Mouse (Mus musculus) midbrain, embryonic 12.5 days (tissue): ENCODE measurements at regions not wholly inside any gene's neighbourhood (a gene's known extent, or its start where the extent isn't known, plus 50 kb on each side); places are given as distances from the start of the nearest gene placed in this dataset.

Source experiments
- ATAC-seq: fragments of 200-750 bp; cut with Nextera tagmentation; 2 replicates; pipeline ENCODE4 v1.8.0; 2017; ENCODE audit warnings: low read depth, moderate TSS enrichment, moderate library complexity; ENCODE audit not compliant: low FRiP score
- H3K27ac ChIP-seq: fragments of 300-500 bp; sonication (generic); replicated peaks from 2 replicates; pipeline ENCODE4 v1.5.1; 2016; ENCODE audit warnings: mild to moderate bottlenecking
- H3K27me3 ChIP-seq: fragments of 300-500 bp; sonication (generic); 2 replicates; pipeline ENCODE4 v1.6.1; 2016; ENCODE audit warnings: mild to moderate bottlenecking
- H3K36me3 ChIP-seq: fragments of 300-500 bp; sonication (generic); 2 replicates; pipeline ENCODE4 v1.6.1; 2016
- H3K4me1 ChIP-seq: fragments of 300-500 bp; sonication (generic); 2 replicates; pipeline ENCODE4 v1.6.1; 2016
- H3K4me2 ChIP-seq: fragments of 300-500 bp; sonication (generic); replicated peaks from 2 replicates; pipeline ENCODE4 v1.6.1; 2016; ENCODE audit warnings: mild to moderate bottlenecking, moderate library complexity
- H3K4me3 ChIP-seq: fragments of 300-500 bp; sonication (generic); 2 replicates; pipeline ENCODE4 v1.5.1; 2016; ENCODE audit warnings: mild to moderate bottlenecking
- H3K9ac ChIP-seq: fragments of 300-500 bp; sonication (generic); replicated peaks from 2 replicates; pipeline ENCODE4 v1.6.1; 2016; ENCODE audit warnings: mild to moderate bottlenecking, moderate library complexity
- H3K9me3 ChIP-seq: fragments of 300-500 bp; sonication (generic); 2 replicates; pipeline ENCODE4 v1.6.1; 2016; ENCODE audit warnings: mild to moderate bottlenecking
- WGBS: fragments of 180-500 bp; shearing (Covaris S2); methylation state at CpG from one replicate; pipeline ENCODE4 v1.1.7; 2016; 5-methylcytosine and 5-hydroxymethylcytosine counted together

DNA sequence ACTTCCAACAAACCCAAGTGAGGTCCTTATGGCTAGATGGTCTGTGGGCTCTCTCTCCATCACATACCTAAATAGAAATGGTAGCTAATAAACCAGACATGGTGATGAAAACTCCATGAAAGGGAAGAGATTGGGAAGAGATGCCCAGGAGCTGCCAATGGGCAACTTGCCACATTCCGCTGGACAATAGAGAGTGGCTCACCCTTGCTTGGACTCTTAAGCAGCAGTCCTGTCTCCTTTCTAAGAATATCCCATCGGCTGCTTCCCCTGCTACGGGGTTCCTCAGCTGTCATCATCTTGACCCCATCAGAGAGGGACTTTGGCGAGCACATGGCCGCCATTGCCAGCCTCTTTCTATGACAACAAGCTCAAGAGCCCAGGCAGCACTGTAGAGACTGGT lies 193.4 kb upstream of the Spred2 start:
- no peak overlapping the region for H3K9ac ChIP-seq
- 94% methylated on average over 5 of the region's 5 CpGs for WGBS
- no peaks in the 10 kb centered on the region for H3K36me3 ChIP-seq
- ATAC-seq = no peak
- no peak overlapping the region for H3K4me2 ChIP-seq
- no peaks in the 10 kb centered on the region for H3K27me3 ChIP-seq
- H3K4me1 ChIP-seq = no peaks in the 10 kb centered on the region
- no peak overlapping the region for H3K4me3 ChIP-seq
- H3K9me3 ChIP-seq = no peaks in the 10 kb centered on the region
- H3K27ac ChIP-seq = no peak overlapping the region

DNA sequence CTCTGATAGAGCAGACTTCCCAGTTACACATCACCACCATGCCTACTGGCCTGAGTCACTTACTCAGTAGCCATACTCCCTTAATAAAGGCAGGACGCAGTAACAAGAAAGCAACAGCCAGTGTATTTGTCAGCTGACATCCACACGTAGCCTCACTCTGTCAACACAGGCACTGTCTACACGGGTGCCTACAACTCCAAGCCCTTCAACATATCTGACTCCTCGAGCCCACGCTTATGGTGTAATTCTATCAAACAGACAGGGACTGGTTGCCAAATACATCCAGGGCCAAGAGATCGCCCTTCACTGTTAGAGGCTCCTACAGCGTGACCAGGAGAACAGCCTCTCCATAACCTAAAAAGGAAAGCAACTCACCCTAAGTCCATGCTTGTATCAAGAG lies 188.1 kb upstream of the Spred2 start:
- ATAC-seq = no peak
- no peak overlapping the region for H3K9ac ChIP-seq
- H3K4me2 ChIP-seq = no peak overlapping the region
- H3K4me3 ChIP-seq = no peak overlapping the region
- no peaks in the 10 kb centered on the region for H3K27me3 ChIP-seq
- H3K27ac ChIP-seq = no peak overlapping the region
- no peaks in the 10 kb centered on the region for H3K36me3 ChIP-seq
- H3K9me3 ChIP-seq = no peaks in the 10 kb centered on the region
- WGBS = 95% methylated on average over 7 of the region's 7 CpGs
- H3K4me1 ChIP-seq = peaks cover 4% of the 10 kb centered on the region; the same call in 1 of the 2 replicates

GRCm38 (mm10) chr11:19736926-19737325 lies 187.2 kb upstream of the Spred2 start:
- no peak for ATAC-seq
- no peaks in the 10 kb centered on the region for H3K9me3 ChIP-seq
- no peak overlapping the region for H3K4me2 ChIP-seq
- no peaks in the 10 kb centered on the region for H3K27me3 ChIP-seq
- peaks cover 4% of the 10 kb centered on the region; the same call in 1 of the 2 replicates for H3K4me1 ChIP-seq
- no peak overlapping the region for H3K4me3 ChIP-seq
- no peaks in the 10 kb centered on the region for H3K36me3 ChIP-seq
- no peak overlapping the region for H3K27ac ChIP-seq
- WGBS = 78% methylated on average over 7 of the region's 7 CpGs
- H3K9ac ChIP-seq = no peak overlapping the region

DNA sequence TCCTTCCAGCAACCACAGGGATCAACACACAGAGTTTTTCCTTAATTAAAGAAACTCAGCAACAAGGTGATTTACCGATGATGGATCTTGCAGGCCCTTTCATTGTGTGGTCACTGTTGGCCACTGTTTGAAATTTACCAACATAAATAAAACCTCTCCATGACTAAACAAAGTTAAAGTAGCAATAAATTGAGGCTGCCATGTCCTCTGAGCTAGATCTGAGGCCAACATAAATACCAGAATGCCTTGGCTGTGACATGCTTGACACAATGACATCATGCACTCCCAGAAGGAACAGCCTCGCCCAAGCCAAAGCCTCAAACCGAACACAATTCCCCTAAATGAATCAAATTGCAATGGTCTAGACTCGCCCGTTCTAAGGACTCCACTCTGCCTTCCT lies 186.8 kb upstream of the Spred2 start:
- Histone ChIP-seq H3K9me3 (no peaks in the 10 kb centered on the region), H3K4me2 (no peak overlapping the region), H3K27me3 (no peaks in the 10 kb centered on the region), H3K4me3 (no peak overlapping the region), H3K27ac (no peak overlapping the region), H3K9ac (no peak overlapping the region), H3K36me3 (no peaks in the 10 kb centered on the region), H3K4me1 (peaks cover 4% of the 10 kb centered on the region; the same call in 1 of the 2 replicates)
- no peak for ATAC-seq
- 84% methylated on average over 5 of the region's 5 CpGs for WGBS

DNA sequence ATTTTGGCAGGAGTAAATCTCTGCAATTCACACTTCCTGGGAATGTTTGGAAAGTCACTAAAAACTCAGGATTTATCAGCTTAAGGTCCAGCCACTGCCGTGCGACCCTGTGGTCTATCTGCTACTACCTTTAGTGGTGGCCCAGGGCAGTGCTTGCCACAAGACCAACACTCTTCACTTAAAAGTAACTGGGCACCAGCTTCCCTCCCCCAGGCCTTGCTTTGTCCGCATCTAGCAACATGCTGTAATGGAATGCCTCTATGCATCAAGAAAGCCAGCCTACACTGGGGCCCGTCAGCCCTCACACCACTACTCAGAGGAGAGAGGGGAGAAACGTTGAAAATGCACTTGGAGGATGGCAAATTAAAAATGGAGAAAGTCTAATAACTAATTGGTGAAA lies 186.4 kb upstream of the Spred2 start:
- H3K4me1 ChIP-seq = peaks cover 4% of the 10 kb centered on the region; the same call in 1 of the 2 replicates
- H3K27me3 ChIP-seq = no peaks in the 10 kb centered on the region
- H3K36me3 ChIP-seq = no peaks in the 10 kb centered on the region
- no peak overlapping the region for H3K27ac ChIP-seq
- H3K4me2 ChIP-seq = no peak overlapping the region
- no peak overlapping the region for H3K4me3 ChIP-seq
- H3K9me3 ChIP-seq = no peaks in the 10 kb centered on the region
- H3K9ac ChIP-seq = no peak overlapping the region
- no peak for ATAC-seq
- WGBS = 80% methylated on average over 5 of the region's 5 CpGs

- no peak for ATAC-seq
- 68% methylated on average over 9 of the region's 9 CpGs for WGBS
- Histone ChIP-seq H3K4me2 (no peak overlapping the region), H3K27ac (no peak overlapping the region), H3K27me3 (no peaks in the 10 kb centered on the region), H3K4me3 (no peak overlapping the region), H3K4me1 (peaks cover 4% of the 10 kb centered on the region; the same call in 1 of the 2 replicates), H3K9ac (no peak overlapping the region), H3K9me3 (0 out of 2 replicates have a peak, but pooled peaks cover 3% of the 10 kb centered on the region), H3K36me3 (no peaks in the 10 kb centered on the region)
These were observed 184.5 kb upstream of the Spred2 start for GRCm38 (mm10) chr11:19739527-19740151.

DNA sequence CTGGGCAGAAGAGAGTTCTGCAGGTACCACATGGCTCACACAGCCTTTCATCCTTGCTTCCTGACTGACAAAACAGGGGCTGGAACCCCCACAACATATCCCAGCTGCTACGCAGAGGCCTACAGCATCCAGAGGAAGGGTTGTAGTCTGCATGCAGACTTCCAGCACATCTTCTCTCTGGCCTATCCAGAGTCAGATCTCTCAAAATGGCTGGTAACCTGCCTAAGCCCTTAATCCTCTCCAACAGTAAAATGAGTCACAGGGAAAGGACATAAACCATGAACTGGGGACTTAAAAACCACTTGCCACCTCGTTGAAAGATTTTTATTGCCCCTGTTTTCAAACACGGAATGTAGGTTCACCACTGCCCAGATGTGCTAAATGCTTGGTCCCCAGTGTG lies 183.6 kb upstream of the Spred2 start:
- no peak overlapping the region for H3K4me3 ChIP-seq

GRCm38 (mm10) chr11:19747097-19747972 lies 176.8 kb upstream of the Spred2 start:
- Histone ChIP-seq H3K4me2 (no peak overlapping the region), H3K27ac (no peak overlapping the region), H3K4me1 (peaks cover 3% of the 10 kb centered on the region; the same call in 1 of the 2 replicates), H3K9me3 (0 out of 2 replicates have a peak, but pooled peaks cover 3% of the 10 kb centered on the region), H3K36me3 (no peaks in the 10 kb centered on the region), H3K4me3 (no peak overlapping the region), H3K27me3 (no peaks in the 10 kb centered on the region), H3K9ac (no peak overlapping the region)
- no peak for ATAC-seq
- 56% methylated on average over 11 of the region's 11 CpGs for WGBS

More for the DNA sequence above, 183.6 kb upstream of the Spred2 start:
- Histone ChIP-seq H3K9ac (no peak overlapping the region), H3K9me3 (0 out of 2 replicates have a peak, but pooled peaks cover 3% of the 10 kb centered on the region), H3K4me2 (no peak overlapping the region), H3K27ac (no peak overlapping the region), H3K36me3 (no peaks in the 10 kb centered on the region), H3K4me1 (peaks cover 4% of the 10 kb centered on the region; the same call in 1 of the 2 replicates), H3K27me3 (no peaks in the 10 kb centered on the region)
- WGBS = 83% methylated on average over 3 of the region's 3 CpGs
- no peak for ATAC-seq

DNA sequence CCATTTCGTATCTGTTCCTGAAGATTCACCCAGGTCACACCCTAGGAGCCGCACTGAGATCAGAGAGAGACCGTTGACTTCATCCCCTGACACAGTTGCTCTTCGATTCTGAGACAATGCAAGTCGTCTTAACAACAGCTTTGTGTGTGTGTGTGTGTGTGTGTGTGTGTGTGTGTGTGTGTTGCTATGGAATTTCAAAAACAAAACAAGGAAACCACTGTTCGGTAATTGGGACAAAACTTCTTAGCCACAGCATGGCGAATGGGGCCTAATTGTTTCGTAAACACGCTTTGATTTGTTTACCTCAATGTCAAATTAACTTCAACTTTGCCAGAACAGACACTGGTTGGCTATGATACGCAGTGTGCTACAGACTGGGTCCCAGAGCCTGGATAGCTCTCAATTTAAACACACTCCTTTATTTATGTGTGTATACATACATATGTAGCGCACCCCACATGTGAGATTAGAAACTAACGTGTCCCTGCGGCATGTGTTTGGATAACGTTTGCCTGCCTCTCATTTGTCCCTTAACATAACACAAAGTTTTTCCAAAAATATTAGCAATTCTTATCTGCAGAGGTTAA lies 176.1 kb upstream of the Spred2 start:
- Histone ChIP-seq H3K4me2 (no peak overlapping the region), H3K4me1 (peaks cover 3% of the 10 kb centered on the region; the same call in 1 of the 2 replicates), H3K27ac (no peak overlapping the region), H3K4me3 (no peak overlapping the region), H3K27me3 (no peaks in the 10 kb centered on the region), H3K9me3 (0 out of 2 replicates have a peak, but pooled peaks cover 2% of the 10 kb centered on the region), H3K9ac (no peak overlapping the region), H3K36me3 (no peaks in the 10 kb centered on the region)
- WGBS = 68% methylated on average over 14 of the region's 14 CpGs
- no peak for ATAC-seq

- WGBS = 85% methylated on average over 4 of the region's 4 CpGs
- no peak overlapping the region for H3K27ac ChIP-seq
- no peaks in the 10 kb centered on the region for H3K9me3 ChIP-seq
- H3K9ac ChIP-seq = no peak overlapping the region
- ATAC-seq = no peak
- no peak overlapping the region for H3K4me3 ChIP-seq
- peaks cover 26% of the 10 kb centered on the region for H3K27me3 ChIP-seq
- 0 out of 2 replicates have a peak, but pooled peaks cover 2% of the 10 kb centered on the region for H3K4me1 ChIP-seq
- H3K36me3 ChIP-seq = no peaks in the 10 kb centered on the region
- H3K4me2 ChIP-seq = no peak overlapping the region
These were observed 165.3 kb upstream of the Spred2 start for GRCm38 (mm10) chr11:19758892-19759291.

- H3K9ac ChIP-seq = no peak overlapping the region
- H3K4me2 ChIP-seq = peak overlapping the region; percentile 30; the same call in 1 of the 2 replicates
- no peaks in the 10 kb centered on the region for H3K9me3 ChIP-seq
- H3K4me1 ChIP-seq = peaks cover 11% of the 10 kb centered on the region; the same call in 1 of the 2 replicates
- H3K36me3 ChIP-seq = no peaks in the 10 kb centered on the region
- WGBS = 22% methylated on average over 16 of the region's 16 CpGs
- 0 out of 2 replicates have a peak, but pooled peaks have one; percentile 21 for ATAC-seq
- H3K27ac ChIP-seq = no peak overlapping the region
- H3K27me3 ChIP-seq = peaks cover 26% of the 10 kb centered on the region
- no peak overlapping the region for H3K4me3 ChIP-seq
These were observed 163.1 kb upstream of the Spred2 start for GRCm38 (mm10) chr11:19760861-19761693.
